Mouse (Mus musculus) lung, postnatal 0 days (tissue): ENCODE results near the gene Il6st. TPM values are rescaled to one million over a fixed set of nuclear protein-coding genes. Genes with fewer than 3 reads are reported as not detected.
A peak's percentile ranks its signal among the peaks of the same experiment; 100 is the strongest.

Experiments used
- ATAC-seq: fragments of 200-750 bp; cut with Nextera tagmentation; 2 replicates; pipeline ENCODE4 v1.8.0; 2017; ENCODE audit warnings: moderate library complexity
- DNase-seq: peaks from one replicate; pipeline ENCODE4 v3.0.0-alpha.2; 2016; ENCODE audit warnings: low spot score
- H3K27ac ChIP-seq: fragments of 300-500 bp; sonication (generic); 2 replicates; pipeline ENCODE4 v1.5.1; 2014; ENCODE audit warnings: antibody characterized with exemption, mild to moderate bottlenecking, low read length, mixed read lengths
- H3K27me3 ChIP-seq: fragments of 300-500 bp; sonication (generic); replicated peaks from 2 replicates; pipeline ENCODE4 v1.6.1; 2014; ENCODE audit warnings: low read length, mixed read lengths; ENCODE audit not compliant: insufficient read depth
- H3K36me3 ChIP-seq: fragments of 300-500 bp; sonication (generic); 2 replicates; pipeline ENCODE4 v1.6.1; 2014; ENCODE audit warnings: low read length, mixed read lengths; ENCODE audit not compliant: insufficient read depth
- H3K4me1 ChIP-seq: fragments of 300-500 bp; sonication (generic); 2 replicates; pipeline ENCODE4 v1.6.1; 2014; ENCODE audit warnings: antibody characterized with exemption, low read depth, low read length, mixed read lengths; ENCODE audit not compliant: insufficient read depth
- H3K4me2 ChIP-seq: fragments of 300-500 bp; sonication (generic); replicated peaks from 2 replicates; pipeline ENCODE4 v1.6.1; 2014; ENCODE audit warnings: low read depth, mild to moderate bottlenecking, low read length, moderate library complexity, mixed read lengths
- H3K4me3 ChIP-seq: fragments of 300-500 bp; sonication (generic); 2 replicates; pipeline ENCODE4 v1.5.1; 2014; ENCODE audit warnings: low read depth, low read length
- H3K9ac ChIP-seq: fragments of 300-500 bp; sonication (generic); replicated peaks from 2 replicates; pipeline ENCODE4 v1.6.1; 2014; ENCODE audit warnings: low read depth, mild to moderate bottlenecking
- H3K9me3 ChIP-seq: fragments of 300-500 bp; sonication (generic); 2 replicates; pipeline ENCODE4 v1.6.1; 2016; ENCODE audit warnings: low read length, mixed read lengths
- CTCF ChIP-seq: IDR thresholded peaks from 2 replicates; pipeline ENCODE4 v1.5.1; 2016; ENCODE audit warnings: antibody characterized with exemption, mild to moderate bottlenecking
- EP300 ChIP-seq: IDR thresholded peaks from 2 replicates; pipeline ENCODE4 v1.6.1; 2016; ENCODE audit warnings: antibody characterized with exemption, mild to moderate bottlenecking, control low read depth
- WGBS: fragments of 180-500 bp; shearing (Covaris S2); extraction: QIAGEN DNeasy Blood & Tissue Kit; methylation state at CpG from one replicate; pipeline ENCODE4 v1.1.7; 2014; 5-methylcytosine and 5-hydroxymethylcytosine counted together
- polyA plus RNA-seq: library from polyadenylated mRNA; unstranded; fragments of >200 nt; fragmentation: Nextera tagmentation; extraction: Ambion mirVana; gene quantifications from 2 replicates; pipeline ENCODE4 v1.2.1, GENCODE M21; 2015

Il6st gene
- polyA plus RNA-seq, 1 experiment from 2014 or later = 30.4 TPM

- Histone ChIP-seq H3K4me2 (no peak overlapping the region), H3K9ac (no peak overlapping the region), H3K9me3 (no peaks in the 10 kb centered on the region), H3K36me3 (peaks cover 5% of the 10 kb centered on the region; the same call in 1 of the 2 replicates), H3K27me3 (no peaks in the 10 kb centered on the region), H3K27ac (no peak overlapping the region), H3K4me3 (no peak overlapping the region), H3K4me1 (no peaks in the 10 kb centered on the region; the same call in 1 of the 2 replicates)
- 90% methylated on average over 16 of the region's 19 CpGs for WGBS
- DNase-seq (no peak), ATAC-seq (no peak)
- no peak for TF ChIP-seq EP300
- TF ChIP-seq CTCF = no peak
Measured at GRCm38 (mm10) chr13:112472401-112473023, 8.6 kb downstream of the Il6st start.

GRCm38 (mm10) chr13:112473757-112474755, 10.2 kb downstream of the Il6st start:
- Histone ChIP-seq H3K9ac (no peak overlapping the region), H3K9me3 (no peaks in the 10 kb centered on the region), H3K27ac (no peak overlapping the region), H3K4me3 (no peak overlapping the region), H3K27me3 (no peaks in the 10 kb centered on the region), H3K36me3 (peaks cover 5% of the 10 kb centered on the region; the same call in 1 of the 2 replicates), H3K4me1 (no peaks in the 10 kb centered on the region; the same call in 1 of the 2 replicates), H3K4me2 (no peak overlapping the region)
- TF ChIP-seq EP300 = no peak
- TF ChIP-seq CTCF = no peak
- DNase-seq (peak; percentile 37), ATAC-seq (no peak)
- 56% methylated on average over 21 of the region's 21 CpGs for WGBS

- peaks cover 31% of the 10 kb centered on the region for H3K36me3 ChIP-seq
Measured at GRCm38 (mm10) chr13:112479032-112479431, 15.2 kb downstream of the Il6st start.

DNA sequence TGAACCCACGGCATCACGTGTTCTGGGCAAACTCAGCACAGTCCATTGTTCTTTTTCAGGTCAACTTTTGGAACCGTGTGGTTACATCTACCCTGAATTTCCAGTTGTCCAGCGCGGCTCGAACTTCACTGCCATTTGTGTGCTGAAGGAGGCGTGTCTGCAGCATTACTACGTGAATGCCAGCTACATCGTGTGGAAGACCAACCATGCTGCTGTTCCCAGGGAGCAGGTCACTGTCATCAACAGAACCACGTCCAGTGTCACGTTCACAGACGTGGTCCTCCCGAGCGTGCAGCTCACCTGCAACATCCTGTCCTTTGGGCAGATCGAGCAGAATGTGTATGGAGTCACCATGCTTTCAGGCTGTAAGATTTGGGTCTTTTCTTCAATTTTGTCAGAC, 16.1 kb downstream of the Il6st start:
- 85% methylated on average over 15 of the region's 15 CpGs for WGBS
- Histone ChIP-seq H3K4me1 (no peaks in the 10 kb centered on the region), H3K36me3 (peaks cover 37% of the 10 kb centered on the region), H3K9me3 (no peaks in the 10 kb centered on the region), H3K9ac (no peak overlapping the region), H3K4me3 (no peak overlapping the region), H3K4me2 (no peak overlapping the region), H3K27me3 (no peaks in the 10 kb centered on the region), H3K27ac (no peak overlapping the region)
- DNase-seq (no peak), ATAC-seq (no peak)
- TF ChIP-seq EP300 = no peak
- TF ChIP-seq CTCF = no peak

More at GRCm38 (mm10) chr13:112479032-112479431, 15.2 kb downstream of the Il6st start:
- no peak overlapping the region for H3K27ac ChIP-seq
- no peaks in the 10 kb centered on the region for H3K4me1 ChIP-seq
- H3K4me2 ChIP-seq = no peak overlapping the region
- no peak overlapping the region for H3K4me3 ChIP-seq
- ATAC-seq (no peak), DNase-seq (no peak)
- H3K27me3 ChIP-seq = no peaks in the 10 kb centered on the region
- no peak overlapping the region for H3K9ac ChIP-seq
- WGBS = 63% methylated on average over 7 of the region's 7 CpGs
- no peak for TF ChIP-seq CTCF
- no peak for TF ChIP-seq EP300
- H3K9me3 ChIP-seq = no peaks in the 10 kb centered on the region

DNA sequence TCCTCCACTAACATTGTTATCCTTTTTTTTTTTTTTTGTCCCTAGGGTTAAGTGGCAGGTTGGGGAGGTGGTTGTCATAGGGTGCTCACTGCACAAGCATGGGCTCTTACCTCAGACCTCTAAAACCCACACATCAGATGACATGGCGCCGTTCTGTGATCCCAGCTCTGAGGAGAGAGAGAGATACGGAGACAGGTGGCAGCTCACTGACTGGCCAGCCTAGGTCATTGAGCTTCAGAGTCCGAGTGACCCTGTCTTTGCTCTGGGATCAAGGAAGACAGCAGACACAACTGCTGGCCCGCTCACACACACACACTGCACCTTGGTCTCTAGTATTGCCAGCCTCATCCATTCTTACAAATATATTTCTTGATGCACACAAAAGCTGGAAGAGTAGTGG, 18.7 kb downstream of the Il6st start:
- H3K4me3 ChIP-seq = no peak overlapping the region
- no peak overlapping the region for H3K9ac ChIP-seq
- TF ChIP-seq CTCF = no peak
- TF ChIP-seq EP300 = no peak
- no peaks in the 10 kb centered on the region for H3K9me3 ChIP-seq
- no peak overlapping the region for H3K27ac ChIP-seq
- no peaks in the 10 kb centered on the region for H3K4me1 ChIP-seq
- no peaks in the 10 kb centered on the region for H3K27me3 ChIP-seq
- no peak overlapping the region for H3K4me2 ChIP-seq
- H3K36me3 ChIP-seq = peaks cover 48% of the 10 kb centered on the region
- DNase-seq (no peak), ATAC-seq (no peak)
- 92% methylated on average over 5 of the region's 5 CpGs for WGBS

GRCm38 (mm10) chr13:112483015-112483414, 19.1 kb downstream of the Il6st start:
- peaks cover 48% of the 10 kb centered on the region for H3K36me3 ChIP-seq

More at GRCm38 (mm10) chr13:112483015-112483414, 19.1 kb downstream of the Il6st start:
- no peaks in the 10 kb centered on the region for H3K4me1 ChIP-seq
- H3K4me3 ChIP-seq = no peak overlapping the region
- H3K27me3 ChIP-seq = no peaks in the 10 kb centered on the region
- ATAC-seq (no peak), DNase-seq (no peak)
- no peak overlapping the region for H3K4me2 ChIP-seq
- H3K27ac ChIP-seq = no peak overlapping the region
- 76% methylated on average over 7 of the region's 7 CpGs for WGBS
- H3K9me3 ChIP-seq = no peaks in the 10 kb centered on the region
- TF ChIP-seq CTCF = no peak
- no peak for TF ChIP-seq EP300
- H3K9ac ChIP-seq = no peak overlapping the region
